Mouse (Mus musculus): ENCODE measurements around the gene Uchl1.

DNA sequence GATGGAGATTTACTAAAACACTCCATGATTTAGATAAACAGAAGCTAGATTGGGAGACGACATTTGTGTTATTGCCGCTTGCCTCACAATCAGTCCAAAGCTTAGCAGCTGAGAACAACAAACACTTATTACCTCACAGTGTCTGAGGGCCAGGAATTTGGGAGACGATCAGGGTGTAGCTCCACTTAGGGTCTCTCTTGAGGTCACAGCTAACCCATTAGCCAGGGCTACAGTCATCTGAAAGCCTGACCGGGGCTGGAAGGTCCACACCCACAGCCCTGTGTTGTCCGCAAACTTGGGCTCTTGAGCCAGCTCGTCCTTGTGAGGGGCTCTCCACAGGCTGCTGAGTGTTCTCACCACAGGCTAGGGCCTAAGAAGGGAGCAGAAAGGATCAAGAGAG, 36.9 kb downstream of the Uchl1 start:
- no peak for TF ChIP-seq POLR2A (IDR thresholded peaks at IDR 0.05; ENCODE audit: insufficient read length, low read depth)
- no peak for TF ChIP-seq USF1 (IDR thresholded peaks at IDR 0.05; ENCODE audit: low read depth)
- TF ChIP-seq TCF3 (IDR thresholded peaks at IDR 0.05; ENCODE audit: insufficient read length, low read depth) = no peak
- TF ChIP-seq TCF12 (IDR thresholded peaks at IDR 0.05; ENCODE audit: insufficient read depth, poor library complexity, severe bottlenecking) = no peak
- TF ChIP-seq MAX (IDR thresholded peaks at IDR 0.05; ENCODE audit: low read depth) = no peak

Data from myocyte (in vitro differentiated cells).